Mouse (Mus musculus) erythroblast, embryonic 14.5 days (primary cell): ENCODE results near the gene Polr2i.

Experiments
- GATA1 ChIP-seq: IDR thresholded peaks from 2 replicates; pipeline ENCODE4 v1.6.1; 2012; ENCODE audit warnings: low read length, inconsistent platforms, mixed read lengths
- TAL1 ChIP-seq: IDR thresholded peaks from 3 replicates; pipeline ENCODE4 v1.6.1; 2012; ENCODE audit warnings: low read length, inconsistent platforms, mixed read lengths

DNA sequence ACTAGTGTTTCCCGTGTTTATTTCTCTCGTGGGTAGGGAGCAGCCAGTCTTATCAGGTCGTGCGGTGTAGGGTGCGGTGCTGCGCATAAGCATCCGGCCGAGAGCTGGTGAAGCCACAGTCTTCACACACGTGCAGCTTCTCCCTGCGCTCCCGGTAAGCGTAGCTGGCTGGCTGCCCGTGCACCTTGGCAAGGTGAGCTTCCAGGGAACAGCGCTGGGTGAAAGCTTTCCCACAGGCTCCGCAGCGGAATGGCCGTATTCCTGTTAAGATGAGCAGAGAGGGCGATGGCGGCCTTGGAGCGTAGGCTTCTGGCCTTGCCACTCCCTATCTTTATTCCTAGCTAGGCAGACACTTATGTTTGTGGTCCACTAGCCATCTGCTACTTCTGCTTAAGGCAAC lies 1.6 kb downstream of the Polr2i start:
- TF ChIP-seq GATA1: no peak
- TF ChIP-seq TAL1: no peak
